Mouse (Mus musculus) layer of hippocampus, postnatal 36 days (tissue): ENCODE results near the gene Mecom. TPM values are rescaled to one million over a fixed set of nuclear protein-coding genes. Genes with fewer than 3 reads are reported as not detected.

Experiments
- DNase-seq, 2 experiments: peaks; one replicate each; pipeline ENCODE4 v3.0.0; 2022
- total RNA-seq, 2 experiments: library from RNA; stranded (reverse); gene quantifications; 2 replicates each; pipeline ENCODE4 v1.2.3; 2021

Gene Mecom
- total RNA-seq, 2 experiments from 2014 or later: 3.2 to 4.3 TPM

DNA sequence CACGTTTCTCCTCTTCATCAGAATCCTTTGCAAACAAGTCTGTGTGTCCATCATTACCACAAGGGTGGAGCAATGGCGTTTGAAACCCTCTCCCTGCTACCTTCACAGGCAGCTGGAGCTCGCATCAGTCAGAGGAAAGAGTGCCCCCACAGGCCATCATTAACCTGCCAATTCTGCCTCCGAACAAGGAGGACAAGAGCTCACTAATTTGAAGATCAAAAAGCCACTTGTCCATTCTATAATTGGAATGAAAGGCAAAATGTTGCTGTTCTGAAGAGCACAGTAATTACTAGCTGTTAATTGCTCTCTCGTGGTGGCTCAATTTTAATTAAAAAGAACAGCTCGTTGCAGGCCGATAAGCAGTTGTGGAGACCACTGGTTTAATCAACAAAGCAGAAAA, 198.5 kb downstream of the Mecom start:
- no peak for DNase-seq

DNA sequence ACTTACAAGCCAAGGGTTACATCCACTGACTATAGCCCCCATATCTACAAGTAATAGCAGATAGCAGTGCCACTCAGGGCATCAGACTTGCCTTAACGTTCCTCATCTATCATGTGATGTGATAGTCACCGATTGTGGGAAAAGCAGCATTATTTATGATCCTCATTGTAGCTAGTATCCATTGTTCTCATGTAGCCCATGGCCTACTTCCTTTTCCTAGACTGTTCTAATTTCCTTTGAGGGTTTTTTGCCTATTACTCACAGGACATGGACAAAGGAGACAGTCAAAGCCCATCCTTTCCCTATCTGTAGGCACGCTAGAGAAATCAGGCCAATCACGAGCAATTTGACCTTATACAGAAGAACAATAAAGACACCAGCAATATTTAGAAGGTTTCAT, 203.7 kb downstream of the Mecom start:
- DNase-seq: no peak

DNA sequence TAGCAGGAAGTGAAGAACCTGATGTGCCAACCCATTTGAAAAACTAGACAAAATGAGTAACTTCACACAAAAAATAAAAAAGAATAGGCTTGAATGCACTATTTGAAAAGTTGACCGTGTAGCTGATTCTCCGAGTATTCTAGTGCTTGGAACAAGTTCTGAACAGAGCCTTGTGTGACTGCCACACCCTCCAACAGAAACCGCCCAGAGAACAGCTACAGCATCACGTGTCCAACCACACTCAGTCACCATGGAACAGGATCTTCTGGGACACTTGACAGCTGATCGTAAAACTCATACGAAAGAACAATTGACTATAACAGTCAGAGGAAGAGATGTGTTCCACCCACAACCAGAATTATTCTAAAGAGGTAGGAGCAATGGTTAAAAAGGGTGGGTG, 215.5 kb downstream of the Mecom start:
- DNase-seq: no peak

DNA sequence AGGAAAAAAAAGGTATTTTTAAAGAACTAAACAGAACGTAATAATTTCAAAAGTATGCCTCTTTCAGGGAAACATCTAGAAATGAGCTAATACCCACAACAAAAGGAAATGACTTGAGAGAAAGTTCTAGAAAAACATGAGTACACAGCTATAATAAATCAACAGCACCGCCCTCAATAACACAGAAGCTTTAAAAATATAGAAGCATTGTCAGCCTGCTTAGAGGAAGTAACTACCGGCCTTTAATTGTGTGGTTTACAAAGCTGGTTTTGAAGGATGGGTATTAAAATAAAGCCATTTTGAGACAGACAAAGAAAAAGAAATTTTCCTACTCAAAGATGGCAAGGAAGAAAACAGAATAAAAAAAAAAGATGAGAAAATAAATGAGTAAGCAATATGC, 217.3 kb downstream of the Mecom start:
- DNase-seq: no peak

DNA sequence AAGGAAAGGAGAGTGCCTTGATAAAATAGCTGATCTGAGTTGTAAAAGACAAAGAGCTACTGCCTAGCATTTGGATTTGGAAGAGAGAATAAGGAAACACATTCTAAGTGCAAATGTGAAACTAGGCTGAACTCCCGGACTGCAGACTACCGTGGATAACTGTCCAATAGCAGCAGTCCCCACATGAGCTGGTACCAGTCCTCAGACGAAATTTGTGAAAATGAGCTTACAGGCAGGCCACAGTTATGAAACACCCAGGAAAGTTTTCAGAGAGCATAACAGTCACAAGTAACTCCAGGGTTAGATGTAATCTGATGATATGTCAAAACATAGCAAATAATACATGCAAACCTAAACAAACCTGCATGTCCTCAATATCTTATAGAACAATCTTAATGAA, 217.8 kb downstream of the Mecom start:
- no peak for DNase-seq

DNA sequence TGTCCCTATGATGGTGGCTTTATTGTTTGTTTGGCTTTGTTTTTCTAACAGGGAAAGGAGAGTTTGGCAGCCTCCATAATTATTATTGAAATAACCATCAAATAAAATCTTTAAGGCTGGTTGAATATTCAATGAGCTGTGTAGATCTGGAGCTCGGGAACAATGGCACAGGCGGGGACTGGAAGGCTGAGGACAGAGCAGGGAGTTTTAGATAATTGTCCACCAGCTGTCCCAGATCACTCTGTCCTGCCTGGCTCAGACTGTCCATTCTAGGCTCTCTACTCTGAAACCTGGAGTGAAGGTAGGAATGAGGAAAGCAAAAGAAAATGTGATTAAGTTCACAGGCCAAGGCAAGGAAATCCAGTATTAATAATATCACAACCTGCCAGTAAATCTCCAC, 232.9 kb downstream of the Mecom start:
- no peak for DNase-seq

DNA sequence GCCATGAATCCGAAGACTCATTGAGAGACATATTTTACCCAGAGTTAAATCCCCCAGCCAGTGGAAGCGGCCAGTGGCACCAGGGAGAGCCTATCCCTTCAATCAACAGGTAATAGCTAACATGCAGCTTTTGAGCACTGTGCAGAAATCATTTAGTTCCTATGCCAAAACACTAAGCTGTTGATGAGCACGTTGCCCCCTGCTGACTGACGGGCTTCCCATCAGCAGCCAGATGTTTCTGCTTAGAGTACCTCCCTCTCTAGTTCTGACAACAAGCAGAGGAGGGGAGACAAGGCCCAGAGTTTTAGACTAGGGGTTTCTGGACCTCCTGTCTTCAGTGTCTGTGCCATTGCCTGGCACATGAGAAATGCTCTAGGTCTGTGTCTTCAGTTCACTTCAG, 239.7 kb downstream of the Mecom start:
- no peak for DNase-seq

DNA sequence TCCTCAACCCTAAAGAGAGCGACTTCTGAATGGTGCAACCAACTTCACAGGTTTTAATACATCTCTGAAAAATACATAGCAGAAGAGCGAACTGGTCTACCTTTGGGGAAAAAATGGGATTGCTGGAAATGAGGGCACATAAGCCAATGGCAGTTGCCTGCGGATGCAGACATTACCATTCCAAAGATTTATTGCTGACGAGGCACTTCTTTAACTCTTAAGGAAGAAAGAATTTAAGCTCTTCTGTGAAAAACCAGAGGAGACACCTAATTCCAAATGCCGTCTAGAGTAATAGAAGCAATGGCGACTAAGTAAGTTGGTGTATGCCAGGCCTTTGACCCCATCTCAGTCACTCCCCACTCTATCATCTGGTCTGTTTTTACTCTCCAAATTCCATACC, 240.2 kb downstream of the Mecom start:
- no peak for DNase-seq

DNA sequence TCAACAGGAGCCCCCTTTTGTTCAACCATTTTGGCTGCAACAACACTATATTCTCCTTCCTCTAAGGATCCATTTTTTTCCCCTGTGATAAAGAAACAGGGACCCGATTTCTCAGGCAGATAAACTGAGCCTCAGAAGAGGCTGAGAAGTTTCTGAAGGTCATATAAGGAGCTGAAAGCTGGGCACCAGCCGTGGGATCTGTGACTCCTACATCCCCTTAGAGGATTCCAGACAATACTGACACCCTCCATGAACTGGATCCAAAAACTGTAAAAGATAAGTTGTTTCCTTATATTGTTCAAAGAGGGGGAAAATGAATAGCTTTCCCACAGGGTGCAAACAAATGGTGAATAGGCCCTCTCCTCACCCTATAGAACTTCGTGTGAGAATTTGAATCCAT, 241.7 kb downstream of the Mecom start:
- DNase-seq: no peak

DNA sequence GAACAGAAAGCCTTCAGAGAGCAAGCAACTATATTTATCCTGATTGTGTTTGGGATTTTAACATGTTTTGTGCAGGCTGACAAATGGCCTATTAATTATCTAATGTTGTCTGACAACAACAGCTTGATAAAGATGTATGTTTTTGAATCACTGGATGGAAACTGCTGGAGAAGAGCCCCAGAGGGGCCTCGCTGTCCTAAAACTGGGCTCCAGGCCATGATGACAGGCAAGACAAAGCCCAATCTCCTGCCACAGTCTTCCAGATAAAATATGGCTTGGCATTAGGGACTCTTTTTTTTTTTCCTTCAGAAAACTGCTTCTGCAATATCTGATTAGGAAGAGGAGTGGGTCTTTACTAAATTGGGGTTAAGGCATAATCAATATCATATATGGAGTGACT, 248.3 kb downstream of the Mecom start:
- DNase-seq: no peak

DNA sequence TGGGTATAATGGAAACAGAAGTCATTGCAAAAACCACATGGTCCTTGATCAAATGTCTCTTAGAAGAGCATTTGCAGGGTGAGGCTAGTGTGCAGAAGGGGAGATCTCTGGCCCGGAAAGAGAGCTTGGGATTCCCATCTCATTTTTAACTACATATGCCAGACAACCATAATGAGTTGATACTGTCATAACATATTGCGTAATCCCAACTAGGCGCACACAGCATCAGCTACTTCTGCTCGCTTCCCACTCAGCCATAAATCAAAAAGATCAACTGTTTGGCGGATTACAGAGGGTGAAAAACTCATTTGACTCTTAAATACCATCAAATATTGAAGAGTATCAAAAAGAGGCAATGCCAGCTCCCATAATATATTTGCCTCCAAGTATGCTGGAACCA, 253.4 kb downstream of the Mecom start:
- peak in 1 of 2 experiments; percentile 5 for DNase-seq

DNA sequence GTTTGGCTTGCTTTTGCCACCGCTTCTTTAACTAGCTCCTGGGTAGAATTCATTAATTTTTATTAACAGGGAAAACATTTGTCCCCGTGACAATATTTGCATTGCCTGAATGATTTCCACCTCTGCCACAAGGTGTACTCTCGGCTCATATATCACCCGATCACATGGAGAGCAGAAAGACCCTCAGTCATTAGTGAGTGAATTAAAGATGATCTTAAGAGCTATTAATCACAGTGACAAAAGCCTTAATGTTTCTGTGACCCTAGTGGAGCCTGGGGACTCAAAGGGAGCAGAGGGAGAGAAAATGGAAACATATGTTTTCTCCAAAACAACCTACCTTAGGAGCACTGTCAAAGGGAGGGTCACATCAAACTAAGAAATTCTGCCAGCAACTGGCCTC, 261.3 kb downstream of the Mecom start:
- DNase-seq: no peak

DNA sequence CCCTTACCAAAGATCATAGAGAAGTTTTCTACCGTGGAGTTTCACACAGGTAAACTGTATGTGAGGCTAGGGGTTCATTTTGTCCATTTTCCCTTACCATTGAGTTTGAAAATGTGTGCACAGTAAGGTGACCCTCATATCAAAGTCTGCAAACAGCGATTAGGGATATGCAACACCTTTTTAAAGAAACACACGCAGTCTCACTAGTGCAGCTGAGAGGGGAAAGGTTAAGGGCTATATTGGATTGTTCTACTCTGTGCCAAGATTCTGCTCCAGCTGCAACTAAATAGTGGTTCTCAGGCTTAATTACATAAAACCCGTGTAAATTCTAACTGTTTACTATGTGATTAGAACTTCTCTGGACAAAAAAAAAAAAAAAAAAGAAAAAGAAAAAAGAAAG, 263.7 kb downstream of the Mecom start:
- DNase-seq: no peak

DNA sequence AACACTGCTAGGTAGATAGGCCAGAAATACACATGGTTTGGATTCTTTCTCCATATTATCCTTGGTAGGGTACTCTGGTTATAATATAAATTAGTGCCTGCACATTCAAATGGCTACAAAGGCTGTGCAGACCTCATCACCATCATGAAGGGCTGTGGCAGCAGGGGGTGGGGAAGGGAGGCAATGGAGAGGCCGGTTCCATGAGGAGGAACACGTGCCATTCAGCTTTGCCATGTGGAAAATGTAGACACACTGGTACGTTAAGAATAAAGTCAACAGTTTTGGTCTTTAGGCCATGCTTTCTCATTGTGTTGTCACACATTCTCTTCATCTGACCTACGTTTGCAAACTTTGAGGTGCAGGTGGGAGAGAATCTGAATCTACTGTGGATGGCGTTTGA, 264.2 kb downstream of the Mecom start:
- no peak for DNase-seq

DNA sequence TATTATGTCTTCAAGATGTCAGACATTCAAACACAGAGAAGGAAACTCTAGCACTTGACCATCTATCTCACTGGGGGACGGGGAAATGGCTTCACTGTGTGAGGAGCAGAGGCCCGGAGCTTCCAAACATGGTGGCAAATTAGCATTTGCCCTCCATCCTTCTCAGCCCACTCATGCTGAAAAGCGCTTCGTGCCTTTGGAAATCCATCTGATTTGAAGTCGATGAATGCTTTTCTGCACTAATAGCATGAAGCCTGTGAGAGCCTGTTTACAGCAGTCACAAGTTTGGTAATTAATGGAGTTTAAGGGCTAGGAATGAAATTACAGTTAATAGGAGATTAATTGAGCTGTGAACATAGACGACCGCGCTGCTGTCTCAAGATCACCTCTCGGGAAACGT, 270.2 kb downstream of the Mecom start:
- no peak for DNase-seq

DNA sequence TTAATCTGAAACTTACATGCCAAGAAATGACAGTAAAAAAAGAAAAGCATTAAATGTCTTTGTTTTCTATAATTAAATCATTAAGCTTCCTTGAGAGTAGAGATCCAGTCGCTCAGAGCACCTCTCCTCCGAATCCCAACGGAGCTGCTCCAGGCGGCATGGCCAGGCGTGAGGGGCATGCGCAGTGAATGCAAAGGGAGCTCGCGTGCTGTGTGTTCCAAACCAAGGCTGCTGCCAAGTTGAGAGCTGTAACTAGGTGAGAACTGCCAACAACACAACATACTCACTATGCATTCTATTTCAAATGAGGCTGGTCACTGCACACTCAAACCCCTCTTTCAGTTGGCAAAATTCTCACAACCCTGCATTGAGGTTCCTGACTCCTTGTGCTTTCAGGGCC, 271.7 kb downstream of the Mecom start:
- DNase-seq: no peak

DNA sequence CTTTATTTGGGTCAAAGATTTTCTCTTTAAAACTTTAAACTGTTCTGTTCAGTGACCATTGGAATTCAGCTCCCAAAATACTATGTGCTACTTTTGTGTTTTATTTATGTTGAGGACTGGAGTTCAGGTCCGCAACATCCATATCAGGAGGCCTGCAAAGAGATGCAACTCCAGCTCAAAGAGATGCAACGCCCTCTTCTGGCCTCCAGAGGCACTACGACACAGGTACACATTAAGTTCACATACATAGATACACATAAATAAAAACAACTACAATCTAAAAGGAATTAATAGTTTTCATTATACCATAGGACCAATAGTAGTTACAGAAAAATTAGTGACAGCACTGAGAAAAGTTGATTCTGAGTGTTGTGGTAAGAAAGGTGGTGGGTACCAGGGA, 278.6 kb downstream of the Mecom start:
- no peak for DNase-seq

DNA sequence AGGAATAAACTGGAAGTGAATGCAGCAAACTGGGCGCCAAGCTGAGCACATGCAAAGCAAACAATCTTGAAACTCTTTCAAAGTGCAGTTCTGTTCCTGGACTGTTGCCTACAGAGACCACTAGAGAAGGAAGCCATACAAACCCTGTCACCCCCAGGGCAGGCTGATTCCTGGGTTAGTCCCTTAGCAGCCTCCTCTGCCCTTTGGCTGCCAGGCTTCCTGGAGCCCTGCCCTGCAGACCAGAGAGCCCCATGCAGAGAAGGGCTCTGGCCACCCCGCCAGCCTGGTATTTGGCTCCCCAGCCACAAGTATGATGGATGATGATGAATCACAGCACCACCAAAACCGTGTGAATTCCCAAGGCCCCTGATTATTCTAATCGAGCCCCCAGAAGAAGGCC, 286.9 kb downstream of the Mecom start:
- no peak for DNase-seq

DNA sequence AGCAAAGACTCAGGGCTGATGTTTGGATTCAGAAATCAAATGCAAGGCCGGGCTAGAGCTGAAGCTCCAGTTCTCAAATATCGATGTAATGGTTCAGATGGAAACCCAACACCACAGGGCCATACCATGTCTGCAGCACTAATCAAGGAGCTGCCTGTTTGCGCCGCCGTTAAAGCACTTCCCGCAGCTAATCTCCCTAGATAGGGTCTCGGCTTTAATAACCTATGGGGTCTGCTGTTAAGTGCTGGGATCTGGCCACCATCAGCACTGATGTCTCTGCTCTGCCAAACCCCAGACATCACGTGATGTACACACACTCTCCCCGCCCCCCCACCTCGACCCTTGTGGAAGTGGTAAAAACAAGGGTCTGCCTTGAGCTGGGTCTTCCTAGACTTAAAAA, 289.4 kb downstream of the Mecom start:
- no peak for DNase-seq

DNA sequence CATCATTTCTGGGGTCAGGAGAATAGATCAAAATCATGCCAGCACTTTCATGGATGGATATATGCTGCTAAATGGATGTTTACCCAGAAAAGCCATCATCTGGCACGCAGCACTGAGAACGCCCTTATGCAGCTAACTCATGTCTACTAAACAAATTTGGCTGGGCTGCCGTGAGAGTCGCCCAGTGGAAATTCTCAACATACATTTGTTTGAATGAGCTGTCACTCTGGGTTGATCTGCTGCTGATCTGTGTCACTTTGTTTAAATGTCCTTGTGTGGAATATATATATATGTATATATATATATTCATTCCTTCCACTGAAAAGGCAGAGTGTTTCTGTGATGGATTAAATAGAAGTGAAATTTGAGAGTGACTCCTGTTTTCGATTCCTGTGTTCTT, 290.0 kb downstream of the Mecom start:
- no peak for DNase-seq

DNA sequence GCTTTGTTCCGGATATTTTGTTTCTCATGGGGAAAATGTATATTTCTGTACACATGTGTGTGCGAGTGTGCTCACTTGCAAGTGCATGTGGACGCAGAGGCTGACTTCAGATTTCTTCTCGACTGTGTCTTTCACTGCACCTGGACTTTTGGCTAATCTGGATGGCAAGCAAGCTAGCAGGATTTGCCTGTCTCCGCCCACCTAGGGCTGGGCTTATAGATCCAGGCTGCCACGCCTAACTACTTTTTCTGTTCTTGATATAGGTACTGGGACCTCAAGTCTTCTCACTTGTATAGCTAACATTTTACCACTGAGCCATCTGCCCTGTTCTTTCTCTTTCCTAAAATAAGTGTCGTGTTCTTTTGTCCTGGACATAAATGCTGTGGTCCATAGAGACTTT, 290.9 kb downstream of the Mecom start:
- no peak for DNase-seq

DNA sequence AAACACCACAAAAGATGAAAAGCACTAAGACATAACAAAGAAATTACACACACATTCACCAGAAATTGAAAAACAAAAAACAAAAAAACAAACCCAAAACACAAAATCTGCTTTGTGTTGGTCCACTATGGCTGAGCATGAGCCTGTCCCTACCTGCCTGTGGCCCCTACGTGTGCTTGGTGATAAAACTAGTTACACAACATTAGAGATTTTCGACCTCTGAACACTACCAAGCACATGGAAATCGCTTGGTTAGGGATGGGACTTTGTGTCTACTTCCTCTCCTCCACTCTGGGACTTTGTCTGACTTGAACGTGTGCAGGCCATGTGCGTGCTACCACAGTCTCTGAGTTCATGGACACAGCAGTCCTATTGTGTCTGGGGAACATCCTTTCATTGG, 292.0 kb downstream of the Mecom start:
- no peak for DNase-seq

DNA sequence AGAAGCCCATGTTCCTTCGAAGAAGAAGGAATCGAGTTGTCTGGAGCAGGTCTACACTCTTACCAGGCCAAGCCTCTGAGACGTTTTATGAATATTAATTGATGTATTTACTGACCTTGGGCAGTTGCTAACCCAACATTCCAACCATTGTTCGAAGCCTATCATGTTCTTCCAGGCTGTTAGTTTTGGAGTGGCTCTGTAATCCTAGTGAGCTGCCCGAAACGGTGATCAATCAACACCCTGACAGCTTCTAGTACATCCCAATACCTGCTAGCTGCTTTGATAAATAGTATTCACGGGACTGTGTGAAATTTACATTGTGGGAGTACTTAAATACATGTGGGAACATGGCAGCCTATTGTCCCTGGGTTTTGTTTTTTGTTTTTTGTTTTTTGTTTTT, 293.4 kb downstream of the Mecom start:
- DNase-seq: no peak

DNA sequence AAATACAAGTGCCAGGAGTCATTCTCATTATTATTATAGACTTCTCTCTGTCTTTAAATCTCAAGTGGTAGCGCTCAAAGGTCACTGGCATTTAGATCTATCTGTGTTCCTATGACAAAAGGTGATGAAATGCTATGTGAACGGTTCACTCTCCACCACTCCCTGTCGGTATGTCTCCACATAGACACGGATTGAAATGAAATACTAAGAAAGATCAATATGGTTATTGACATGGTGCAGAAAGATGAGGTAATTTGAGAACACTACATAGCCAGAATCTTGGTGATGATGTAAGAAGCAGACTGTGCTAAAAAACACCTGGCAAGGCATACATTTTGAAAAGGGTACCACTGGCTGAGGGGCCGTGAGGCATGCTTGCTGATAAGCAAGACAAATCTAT, 294.1 kb downstream of the Mecom start:
- no peak for DNase-seq

DNA sequence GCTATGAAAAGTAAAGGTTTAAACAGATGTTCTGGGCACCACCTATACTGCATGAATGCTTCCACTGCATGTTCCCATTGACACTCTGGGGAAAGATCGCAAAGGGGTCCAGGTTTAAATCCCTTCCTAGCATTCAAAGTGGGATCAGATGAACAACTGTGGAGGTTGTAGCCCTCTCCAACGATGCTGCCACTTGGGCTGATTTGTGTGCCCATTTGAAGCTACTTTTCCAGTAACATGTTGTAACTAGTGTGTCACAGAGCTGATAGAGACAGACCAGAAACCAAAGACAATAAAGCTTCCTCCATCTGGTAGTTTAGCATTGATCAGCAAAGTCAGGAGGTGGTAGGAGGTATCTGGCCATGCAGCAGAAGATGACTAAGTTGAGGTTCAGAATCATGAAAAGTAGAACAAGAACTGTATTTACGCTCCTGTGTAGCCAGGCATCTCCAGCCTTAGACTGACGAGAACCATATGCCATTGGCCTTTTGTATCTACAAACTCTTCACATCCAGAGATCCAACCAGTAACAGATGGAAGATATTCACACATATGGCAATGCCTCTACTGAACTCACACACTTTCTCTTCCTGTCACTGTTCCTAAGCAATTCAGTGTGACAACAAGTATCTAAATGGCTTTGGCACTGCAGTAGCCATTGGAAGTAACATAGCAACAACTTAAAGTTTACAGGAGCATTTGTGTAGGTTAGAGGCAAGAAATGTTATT, 299.0 kb downstream of the Mecom start:
- DNase-seq: peak in 1 of 2 experiments; percentile 7
